Mouse (Mus musculus) frontal cortex, postnatal 25 days (tissue): ENCODE data around the gene Ptpru.

Source experiments
- DNase-seq, 2 experiments: peaks; one replicate each; pipeline ENCODE4 v3.0.0; 2022; ENCODE audit warnings: low spot score in 2 of 2

Ptpru gene

DNA sequence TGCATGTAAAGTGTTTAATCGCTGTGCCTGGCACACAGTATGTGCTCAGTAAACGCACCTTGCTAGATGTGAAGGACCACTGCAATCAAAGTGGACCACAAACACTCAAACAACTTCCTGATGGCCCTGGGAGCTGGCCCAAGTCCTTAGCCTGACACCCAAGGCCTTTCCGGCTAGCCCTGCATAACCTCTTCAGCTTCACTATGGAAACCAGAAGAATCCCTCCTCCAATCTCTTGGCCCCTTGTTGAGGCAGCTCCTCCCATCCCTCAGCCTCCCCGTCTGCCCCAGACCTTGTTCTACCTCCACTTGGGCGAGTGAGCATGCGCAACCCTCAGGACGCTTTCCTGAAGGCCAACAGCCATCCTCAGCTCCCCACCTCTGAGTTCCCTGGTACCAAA lies 51.3 kb downstream of the Ptpru start:
- no peak for DNase-seq

DNA sequence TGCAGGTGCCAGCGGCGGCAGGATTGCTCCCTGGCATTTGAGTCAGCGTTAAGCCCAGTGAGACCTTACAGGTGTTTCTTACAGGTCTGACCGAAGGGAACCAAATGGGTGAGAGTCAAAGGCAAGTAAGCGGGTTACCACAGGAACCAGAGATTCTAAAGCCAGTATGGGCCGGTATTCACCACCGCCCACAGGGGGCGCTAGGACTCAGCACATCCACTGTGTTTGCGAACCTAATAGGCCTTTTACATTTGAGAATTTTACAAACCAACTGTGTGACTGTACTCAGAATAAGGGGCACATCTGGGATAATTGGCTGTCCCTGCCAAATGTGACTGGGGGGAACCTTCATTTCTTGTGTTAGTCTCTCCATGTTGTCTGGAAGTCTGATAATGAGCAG lies 54.1 kb downstream of the Ptpru start:
- DNase-seq: peak in 1 of 2 experiments; percentile 20

DNA sequence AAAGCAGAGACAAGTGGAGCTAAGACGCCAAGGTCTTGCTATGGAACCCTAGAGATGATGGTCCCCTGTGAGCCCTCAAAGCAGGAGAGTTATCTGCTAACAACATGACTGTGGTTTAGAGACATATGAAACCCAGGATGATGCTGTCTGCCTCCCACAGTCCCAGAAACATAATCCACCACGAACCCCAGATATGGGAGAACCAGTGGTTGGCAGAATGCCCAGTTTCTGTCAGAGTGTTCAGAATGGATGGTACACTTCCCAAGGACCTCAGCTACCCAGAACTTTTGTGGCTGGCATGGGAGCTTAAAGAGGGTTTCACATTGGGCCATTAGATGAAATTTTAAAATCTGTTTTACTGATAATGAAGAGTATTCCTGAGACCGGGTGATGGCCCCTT lies 57.1 kb downstream of the Ptpru start:
- no peak for DNase-seq

DNA sequence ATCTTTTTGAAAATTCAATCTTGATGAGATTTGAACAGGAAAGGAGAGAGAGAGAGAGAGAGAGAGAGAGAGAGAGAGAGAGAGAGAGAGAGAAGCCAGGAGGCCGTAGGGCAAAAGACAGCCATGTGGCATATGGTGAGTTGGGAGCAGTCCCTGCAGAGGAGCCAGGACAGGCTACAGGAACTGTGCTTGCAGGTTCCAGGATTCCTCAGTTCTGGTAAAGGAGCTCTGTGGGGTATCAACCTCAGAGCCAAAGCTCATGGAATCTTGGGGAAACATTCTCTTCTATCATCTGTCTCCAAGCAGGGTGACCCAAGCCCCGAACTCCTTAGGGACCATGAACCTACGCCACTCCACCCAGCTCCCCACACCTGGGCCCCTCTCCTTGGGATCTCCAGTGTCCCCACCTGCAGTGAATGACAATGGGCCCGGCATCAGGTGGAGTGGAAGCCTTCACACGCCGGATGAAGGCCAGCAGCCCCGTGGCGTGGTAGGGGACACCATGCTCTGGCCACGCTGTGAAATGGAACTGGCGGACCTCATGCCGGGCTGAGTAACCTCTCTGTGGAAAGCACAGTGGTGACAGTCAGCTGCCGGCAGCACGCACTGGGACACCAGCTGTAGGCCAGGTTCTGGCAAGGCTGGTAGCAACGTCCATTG lies 59.3 kb downstream of the Ptpru start:
- no peak for DNase-seq

DNA sequence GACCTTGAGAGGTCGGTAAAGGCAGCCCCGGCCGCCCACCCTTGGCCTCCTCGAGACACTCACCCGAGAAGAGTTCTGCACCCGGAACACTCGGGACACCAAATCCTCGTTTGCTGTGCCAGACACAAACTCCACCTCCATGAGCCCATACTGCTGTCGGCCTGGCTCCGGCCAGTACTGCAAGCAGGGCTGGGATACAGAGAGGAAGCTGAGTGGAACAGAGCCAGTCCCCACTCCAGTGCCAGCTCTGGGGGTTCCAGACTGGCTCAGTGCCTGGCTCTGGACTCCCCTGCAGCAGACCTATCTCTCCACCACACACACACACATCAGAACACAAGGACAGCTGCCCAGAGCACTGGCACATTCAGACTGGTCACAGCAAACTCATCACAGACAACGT lies 66.7 kb downstream of the Ptpru start:
- DNase-seq: no peak

DNA sequence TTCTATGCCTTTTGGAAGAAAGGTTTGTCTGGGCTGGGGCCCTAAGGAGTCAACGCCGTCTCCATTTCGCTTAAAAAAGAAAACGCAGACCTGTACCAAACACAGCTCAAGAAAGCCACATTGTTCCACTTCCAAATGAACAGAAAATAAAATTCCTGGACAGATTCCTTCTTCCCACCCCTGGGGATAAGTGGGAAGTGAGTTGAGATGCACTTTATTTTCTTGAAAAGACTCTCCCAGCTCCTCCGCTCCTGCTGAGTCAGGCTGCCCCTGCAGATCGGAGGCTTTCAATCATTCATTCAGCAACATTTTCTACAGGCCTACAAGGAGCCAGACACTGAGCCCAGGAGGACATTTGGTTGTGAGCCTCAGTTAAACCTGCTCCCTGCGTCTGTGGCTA lies 74.2 kb downstream of the Ptpru start:
- no peak for DNase-seq

DNA sequence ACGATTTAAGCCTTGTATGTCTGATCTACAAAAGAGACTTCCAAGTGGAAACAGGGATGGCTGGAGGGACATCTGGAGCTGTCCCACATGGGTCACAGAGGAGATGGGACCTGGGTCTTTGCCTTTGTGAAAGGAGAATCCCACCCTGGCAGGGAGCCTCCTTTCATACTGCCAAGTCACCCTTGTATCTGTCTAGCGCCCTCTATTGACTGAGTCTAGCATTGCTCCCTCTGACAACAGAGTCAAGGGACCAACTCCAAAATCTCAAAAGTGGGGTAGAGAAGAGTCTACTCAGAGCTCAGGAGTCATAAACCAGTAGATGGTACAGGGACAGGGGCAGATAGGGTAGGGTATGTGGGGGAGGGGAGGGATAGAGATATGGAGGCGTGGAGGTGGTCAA lies 74.6 kb downstream of the Ptpru start:
- DNase-seq: no peak

DNA sequence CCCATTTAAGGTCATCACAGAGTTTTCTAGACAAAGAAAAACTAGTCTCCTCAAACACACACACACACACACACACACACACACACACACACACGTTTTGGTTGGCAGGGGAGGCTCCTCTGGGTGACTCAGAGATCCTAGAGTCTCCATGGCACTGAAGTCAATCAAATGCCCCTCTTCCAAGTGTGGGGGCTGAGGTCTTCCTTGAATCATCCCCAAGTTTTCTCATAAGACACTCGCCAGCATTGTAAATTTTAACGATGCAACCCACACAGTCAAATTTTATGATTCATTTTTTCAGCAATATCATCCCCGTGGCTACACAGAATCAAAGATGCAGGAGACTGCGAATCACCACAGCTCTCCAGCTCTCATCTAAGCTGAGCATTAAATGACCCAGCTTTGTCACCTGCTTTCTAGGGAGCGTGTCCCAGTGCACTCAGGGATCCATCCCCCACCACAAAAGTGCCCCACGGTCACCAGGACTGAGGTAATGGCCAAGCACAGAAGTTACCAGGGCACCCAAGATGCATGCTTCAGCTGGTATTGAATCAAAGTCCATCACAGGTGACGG lies 75.8 kb downstream of the Ptpru start:
- no peak for DNase-seq

DNA sequence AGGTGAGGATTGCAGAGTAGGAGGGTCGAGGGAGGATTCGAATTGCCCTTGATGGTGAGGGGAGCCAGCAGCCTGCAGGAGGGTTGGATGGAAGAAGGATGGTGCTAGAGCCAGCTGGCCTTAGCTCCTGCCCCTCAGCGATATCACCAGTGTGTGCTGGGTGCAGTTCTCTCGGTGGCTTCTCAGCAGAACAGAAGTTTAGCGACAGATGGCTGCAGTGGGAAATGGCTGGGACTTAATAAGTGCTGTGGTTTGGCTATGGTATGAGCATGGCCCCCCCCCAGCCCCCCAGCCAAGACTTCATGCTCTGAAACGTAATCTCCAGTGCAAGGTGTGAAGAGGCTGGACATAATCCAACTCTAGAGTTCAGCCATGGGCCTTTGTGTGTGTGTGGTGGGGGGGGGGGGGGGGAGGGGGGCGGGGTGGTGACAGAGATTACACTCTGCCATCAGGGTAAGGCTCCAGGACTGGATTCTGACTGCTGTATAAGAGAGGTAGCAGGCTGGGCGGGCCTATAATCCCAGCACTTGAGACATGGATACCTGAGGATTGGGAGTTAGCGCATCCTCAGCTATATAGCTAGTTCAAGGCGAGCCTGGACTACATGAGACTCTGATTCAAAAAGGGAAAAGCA lies 85.8 kb downstream of the Ptpru start:
- DNase-seq: no peak

DNA sequence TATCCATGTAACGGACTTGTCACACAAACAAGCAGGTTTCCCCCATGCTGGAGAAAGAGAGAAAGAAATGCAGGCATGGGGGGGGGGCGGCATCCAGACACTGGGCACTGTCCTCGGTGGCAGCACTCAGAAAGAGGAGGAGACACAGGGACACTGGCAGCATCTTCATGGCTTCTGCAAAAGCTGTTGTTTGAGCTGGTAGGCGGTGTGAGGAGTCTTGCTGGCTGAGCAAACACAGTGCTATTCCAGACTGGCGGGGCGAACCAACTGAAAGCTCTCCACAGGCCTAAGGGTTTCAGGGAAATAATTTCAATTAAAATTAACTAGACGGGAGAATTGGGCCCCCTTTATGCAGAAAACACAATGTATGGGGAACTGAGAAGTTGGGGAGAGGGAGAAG lies 86.5 kb downstream of the Ptpru start:
- no peak for DNase-seq

DNA sequence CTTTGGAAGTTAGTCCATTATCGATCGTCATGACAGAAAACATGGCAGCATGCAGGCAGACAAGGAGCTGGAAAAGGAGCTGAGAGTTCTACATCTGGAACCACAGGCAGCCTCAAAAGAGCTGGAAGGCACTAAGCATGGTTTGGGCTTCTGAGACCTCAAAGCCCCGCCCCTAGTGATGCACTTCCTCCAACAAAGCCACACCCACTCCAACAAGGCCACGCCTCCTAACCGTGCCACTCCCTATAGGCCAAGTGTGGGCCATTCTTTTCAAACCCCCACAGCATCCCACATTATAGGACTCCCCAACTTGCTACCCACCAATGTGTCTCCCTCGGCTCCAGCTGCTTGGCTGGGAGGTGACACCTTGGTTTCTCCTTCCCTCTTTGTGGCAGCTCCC lies 88.3 kb downstream of the Ptpru start:
- no peak for DNase-seq

DNA sequence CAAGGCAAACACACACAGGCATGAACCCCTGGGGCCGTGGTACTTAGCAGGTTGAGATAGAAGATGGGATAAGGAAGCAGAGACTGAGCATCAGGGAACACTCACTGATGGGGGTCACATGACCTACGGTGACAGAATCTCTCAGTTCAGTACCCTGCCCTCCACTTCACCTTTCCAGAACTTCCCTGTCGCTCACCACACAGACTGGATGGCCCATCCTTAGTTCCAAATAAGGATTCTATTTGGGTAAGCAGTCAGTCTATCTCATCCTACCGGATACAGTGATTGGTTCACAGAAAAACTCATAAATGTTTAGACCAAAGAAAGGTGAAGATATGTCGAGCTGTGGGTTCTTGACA lies 93.4 kb downstream of the Ptpru start:
- no peak for DNase-seq

DNA sequence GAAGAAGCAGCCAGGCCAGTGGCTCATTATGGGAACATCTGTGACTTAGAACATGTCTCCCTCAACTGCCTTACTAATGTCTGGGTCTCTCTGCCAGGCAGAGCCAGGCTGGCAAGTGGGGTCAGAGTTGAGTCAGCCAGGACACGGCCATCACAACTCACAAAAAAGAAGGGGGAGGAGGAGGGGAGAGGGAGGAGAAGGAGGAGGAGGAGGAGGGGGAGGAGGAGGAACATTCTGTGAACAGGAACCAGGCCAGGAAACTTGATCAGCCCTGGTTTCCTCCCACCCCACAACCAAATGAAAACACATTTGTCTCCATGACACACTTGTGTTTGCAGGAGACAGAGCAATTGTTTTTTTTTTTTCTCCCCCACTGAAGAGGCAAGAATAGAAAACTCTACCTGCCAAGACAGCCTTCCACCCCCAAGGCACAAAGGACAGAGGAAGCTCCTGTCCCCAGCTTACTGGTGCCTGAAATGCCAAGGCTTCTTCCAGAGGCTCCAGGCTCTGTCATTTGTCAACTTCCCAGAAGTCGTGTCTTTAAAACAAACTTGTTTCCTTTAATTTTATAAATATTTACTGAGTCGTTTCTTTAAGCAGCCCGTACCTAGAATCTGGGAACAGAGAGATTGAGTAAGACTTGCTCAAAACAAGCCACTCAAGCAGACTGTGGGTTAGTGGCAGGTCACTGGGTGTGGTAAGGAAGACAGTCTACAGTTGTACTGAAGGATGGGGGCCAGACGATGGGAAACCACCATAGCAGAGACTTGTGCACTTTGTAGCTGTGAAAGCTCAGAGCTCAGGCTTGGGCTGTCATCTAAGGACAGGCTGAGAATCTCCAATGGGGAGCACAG lies 94.0 kb downstream of the Ptpru start:
- no peak for DNase-seq

DNA sequence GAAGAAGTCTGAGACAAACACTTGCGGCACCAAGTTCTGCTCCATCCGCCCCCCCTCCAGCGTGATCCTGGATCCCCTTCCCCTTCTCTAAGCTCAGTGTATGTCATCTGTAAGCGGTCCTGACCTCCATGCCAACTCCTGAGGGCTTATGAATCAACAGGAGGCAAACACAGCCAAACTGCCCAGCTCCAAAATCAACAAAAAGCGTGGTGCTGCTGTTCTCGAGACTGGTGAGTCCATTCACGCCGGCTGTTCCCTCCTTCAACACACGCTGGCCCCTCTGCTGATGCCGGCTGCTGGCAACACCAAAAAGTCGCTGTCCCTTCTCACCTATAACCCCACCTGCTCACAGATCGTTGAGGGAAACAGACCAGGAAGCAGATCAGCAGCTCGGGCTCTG lies 95.1 kb downstream of the Ptpru start:
- no peak for DNase-seq

DNA sequence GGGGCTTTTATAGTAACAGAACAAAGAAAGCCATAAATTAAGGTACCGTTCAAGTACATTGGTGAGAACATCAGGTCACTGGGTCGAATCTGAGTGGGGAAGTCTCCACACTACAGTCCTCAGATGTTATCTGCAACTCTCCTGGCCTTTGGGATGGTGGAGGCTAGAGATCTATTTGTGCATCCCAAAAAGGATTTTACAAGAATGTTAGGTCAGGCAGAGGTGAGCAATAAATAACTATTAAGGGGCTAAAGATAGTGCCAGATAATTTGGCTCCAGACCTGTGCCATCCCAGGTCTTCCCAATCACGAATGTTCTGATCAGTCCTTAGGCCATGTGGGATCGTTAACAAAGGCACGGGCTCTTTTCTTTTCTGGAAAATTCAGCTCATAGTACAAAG lies 97.5 kb downstream of the Ptpru start:
- DNase-seq: no peak

DNA sequence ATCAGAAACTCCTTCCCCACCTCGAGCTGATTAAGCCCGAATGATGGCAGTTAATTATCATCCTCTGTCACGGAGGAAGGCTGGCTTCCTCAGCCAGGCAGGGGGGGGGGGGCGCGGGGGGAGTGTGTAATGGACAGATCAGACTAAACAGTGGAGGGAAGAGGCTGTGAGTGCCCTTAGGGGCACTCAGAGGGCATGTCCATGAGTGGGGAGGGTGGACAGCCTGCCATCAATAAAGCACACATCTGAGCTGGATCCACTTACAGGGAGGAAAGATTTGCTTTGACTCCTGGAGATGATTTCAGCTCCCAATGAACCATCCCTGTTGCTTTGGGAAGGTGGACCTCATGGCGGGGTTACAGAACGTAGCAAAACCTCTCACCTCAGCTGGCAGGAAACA lies 109.5 kb downstream of the Ptpru start:
- DNase-seq: no peak

DNA sequence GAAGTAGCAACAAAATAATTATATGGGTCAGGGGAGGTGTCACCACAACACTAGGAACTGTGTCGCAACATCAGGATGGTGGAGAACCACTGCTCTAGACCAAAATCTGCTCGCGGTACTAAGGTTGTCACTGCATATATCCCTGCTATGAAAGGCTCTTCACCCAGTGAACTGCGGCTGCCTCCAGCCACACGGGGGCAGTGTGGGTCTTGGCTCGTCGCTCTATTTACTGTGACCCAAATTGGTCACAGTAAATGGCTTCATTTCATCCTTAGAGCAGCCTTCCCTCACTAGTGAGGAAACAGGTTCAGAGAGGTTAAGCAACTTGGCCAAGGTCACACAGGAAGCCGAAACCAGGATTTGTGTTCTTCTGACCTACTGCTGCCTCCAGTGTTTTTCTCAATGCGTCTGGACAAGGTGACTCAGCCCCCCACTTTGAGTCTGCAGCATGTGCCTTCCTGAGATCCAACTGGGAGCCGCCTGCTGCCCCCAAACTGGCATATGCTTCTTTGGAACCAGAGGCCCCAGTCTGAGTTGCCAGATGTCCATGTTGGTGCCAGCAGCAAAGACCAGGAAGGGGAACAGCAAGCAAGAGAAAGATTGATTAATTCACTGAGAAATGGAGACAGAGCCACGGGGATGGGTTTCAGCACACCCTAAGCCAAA lies 114.5 kb downstream of the Ptpru start:
- peak; percentile 39 to 40 for DNase-seq

DNA sequence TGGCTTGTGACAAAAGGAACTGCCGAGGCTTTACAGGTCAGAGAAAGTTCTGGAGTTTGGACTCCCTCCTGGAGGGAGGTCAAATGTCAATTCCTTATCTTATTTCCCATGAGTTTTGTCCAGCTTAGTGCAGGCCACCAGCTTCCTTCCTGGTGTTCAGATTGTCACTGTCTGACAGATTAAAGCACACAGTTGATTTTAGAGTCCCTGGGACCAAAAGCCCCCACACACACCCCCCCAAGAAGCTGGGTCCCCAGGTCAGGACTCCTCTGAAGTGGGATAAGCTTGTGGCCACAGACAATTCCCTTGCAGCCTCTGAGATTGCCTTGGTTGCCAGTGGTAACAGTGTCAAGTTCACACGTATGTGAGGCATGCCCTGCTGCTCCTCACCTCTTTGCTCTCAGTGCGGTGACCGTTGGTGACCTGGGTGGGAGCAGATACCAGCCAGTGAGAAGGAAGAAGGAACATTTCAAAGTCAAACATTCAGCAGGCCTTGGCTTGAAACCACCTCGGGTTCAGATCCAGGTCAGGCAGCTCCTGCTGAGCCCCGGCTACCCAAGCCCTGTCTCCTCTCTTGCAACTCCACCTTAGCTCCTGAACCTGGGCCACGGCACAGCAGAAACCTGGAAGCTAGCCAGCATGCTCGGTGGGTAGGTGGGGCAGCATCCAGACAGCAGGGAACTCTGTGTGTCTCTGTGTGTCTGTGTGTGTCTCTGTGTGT lies 115.8 kb downstream of the Ptpru start:
- DNase-seq: no peak

DNA sequence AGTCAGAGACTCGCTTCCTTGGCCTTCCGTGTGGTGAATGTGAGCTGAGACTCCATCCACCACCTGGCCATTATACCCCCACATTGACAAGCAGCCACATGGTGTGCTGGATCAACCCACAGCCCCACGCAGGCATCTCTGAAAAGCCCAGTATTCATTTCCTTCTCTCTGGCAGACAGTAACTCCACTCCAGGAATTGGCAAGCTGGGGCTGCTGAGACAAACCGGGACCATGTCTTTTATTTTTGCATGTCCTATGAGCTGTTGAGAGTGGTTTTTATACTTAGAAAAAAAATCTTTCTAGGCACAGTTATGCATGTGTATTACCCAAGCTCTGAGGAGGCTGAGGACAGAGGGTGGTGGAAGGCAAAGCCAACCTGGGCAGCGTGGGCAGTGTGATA lies 118.9 kb downstream of the Ptpru start:
- DNase-seq: peak; percentile 16 to 23
